In genomic region chr6:45559724-45560123, GRCm38 (mm10) we compare ENCODE assay signal across 22 mouse cellular contexts.
"Had no signal": no experiment of that assay in that cellular context is flagged by ENCODE, and none has a peak within 500 bp of the region (broad histone marks: within the 10 kb centered on the region; RNA-seq: fewer than 3 reads in every experiment).

No protein-coding gene starts in this region.

- DNase-seq: cerebellum, adult 2 months; cerebellum, adult 8-10 months; cerebellum, adult 9-10 months; cerebellum, adult 9-11 months; cerebellum, postnatal 10 days; cerebellum, postnatal 14 days; cerebellum, postnatal 25 days; cerebellum, postnatal 36 days; embryo, embryonic 11 days; forebrain, postnatal 0 days; gastrocnemius, adult 2 months; gastrocnemius, postnatal 10 days; gastrocnemius, postnatal 14 days; gastrocnemius, postnatal 25 days; gastrocnemius, postnatal 36 days; heart, adult 11 months; heart, adult 18-20 months; heart, adult 2 months had no signal

- ATAC-seq: forebrain, embryonic 13.5 days; forebrain, embryonic 14.5 days; forebrain, embryonic 15.5 days; forebrain, embryonic 16.5 days; forebrain, postnatal 0 days had no signal
